Mouse (Mus musculus) left cerebral cortex, postnatal 10 days (tissue): ENCODE data around the gene Dclre1b. TPM values are rescaled to one million over a fixed set of nuclear protein-coding genes. Genes with fewer than 3 reads are reported as not detected.

Source experiments
- total RNA-seq, 2 experiments: library from RNA; stranded (reverse); gene quantifications; 2 replicates each; pipeline ENCODE4 v1.2.3; 2021

The Dclre1b gene
- total RNA-seq, 2 experiments from 2014 or later: 7.9 to 8.9 TPM

Other genes starting within 250 kb of the Dclre1b start
- gene Syt6, start 234.2 kb downstream of the Dclre1b start, total RNA-seq: 10 to 100 TPM; 19.0 to 20.3 TPM
- 1 to 10 TPM in 1 of 2 experiments, not detected in 1; 2.3 TPM for gene Atg4a-ps, start 163.4 kb downstream of the Dclre1b start, total RNA-seq
- 10 to 100 TPM; 11.2 to 11.7 TPM for gene Olfml3, start 71.4 kb downstream of the Dclre1b start, total RNA-seq
- gene Gm10964, start 70.1 kb downstream of the Dclre1b start, total RNA-seq: not detected
- 10 to 100 TPM; 70.3 to 75.2 TPM for gene Hipk1, start 17.9 kb downstream of the Dclre1b start, total RNA-seq
- gene Ap4b1, start 76 bp upstream of the Dclre1b start, total RNA-seq: 10 to 100 TPM; 13.6 to 15.7 TPM
- gene Gm43064, start 129 bp upstream of the Dclre1b start, total RNA-seq: not detected
- not detected for gene Bcl2l15, start 23.2 kb upstream of the Dclre1b start, total RNA-seq
- gene Ptpn22, start 50.4 kb upstream of the Dclre1b start, total RNA-seq: 1 to 10 TPM in 1 of 2 experiments, under 1 TPM in 1; 0.61 to 1.4 TPM
- gene Rsbn1, start 104.7 kb upstream of the Dclre1b start, total RNA-seq: 10 to 100 TPM; 19.0 to 19.5 TPM
- 10 to 100 TPM; 41.5 to 41.6 TPM for gene Phtf1, start 158.7 kb upstream of the Dclre1b start, total RNA-seq